Mouse (Mus musculus) urinary bladder, postnatal 10 days (tissue): ENCODE results near the gene Ces2f.
"Not testable (repeated sequence)": the region's sequence is repeated elsewhere in the genome, so short reads cannot be mapped to it uniquely, and the experiment has no call there.

Experiments used
- DNase-seq: peaks from one replicate; pipeline ENCODE4 v3.0.0; 2022; ENCODE audit warnings: low spot score

The Ces2f gene

DNA sequence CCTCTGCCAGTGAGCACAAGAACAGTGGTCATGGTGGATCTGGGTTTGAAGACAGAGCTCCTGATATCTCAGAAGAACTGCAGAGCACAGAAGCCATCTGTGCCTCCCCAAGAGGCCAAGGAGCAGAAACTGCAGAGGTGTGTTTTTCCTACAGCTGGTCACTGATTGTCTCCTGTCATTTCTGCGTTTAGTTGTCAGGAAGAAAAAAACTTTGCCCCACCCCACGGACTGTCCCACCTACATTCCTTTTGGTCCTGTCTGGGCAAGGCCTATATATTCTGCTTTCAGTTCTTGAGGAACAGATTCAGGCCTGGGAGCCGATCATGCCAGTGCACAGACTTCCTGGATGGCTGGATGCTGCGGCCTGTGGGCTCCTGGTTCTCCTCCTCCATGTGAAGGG is at the start of gene Ces2f:
Gene Ces2f (plus strand): TSS at position 301 of the 400 bp plus-strand sequence.
- no peak for DNase-seq

DNA sequence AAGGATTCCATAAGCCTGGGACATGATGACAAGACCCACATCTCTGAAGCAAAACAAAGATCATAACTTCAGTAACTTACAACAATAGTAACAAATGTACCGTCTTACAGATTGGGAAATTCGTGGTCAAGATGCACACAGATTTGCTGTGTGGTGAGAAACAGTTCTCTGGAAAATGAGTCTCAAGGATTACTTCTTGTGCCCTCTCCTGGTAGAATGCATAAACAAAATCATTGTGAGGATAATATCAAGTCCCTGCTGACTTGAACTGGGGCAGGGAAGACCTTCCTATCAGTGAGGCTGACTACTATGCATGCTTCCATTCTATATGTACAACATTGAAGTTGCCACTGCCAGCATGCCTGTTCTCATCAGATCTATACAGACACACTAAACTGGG is 45.4 kb upstream of the Ces2f start:
- no peak for DNase-seq

DNA sequence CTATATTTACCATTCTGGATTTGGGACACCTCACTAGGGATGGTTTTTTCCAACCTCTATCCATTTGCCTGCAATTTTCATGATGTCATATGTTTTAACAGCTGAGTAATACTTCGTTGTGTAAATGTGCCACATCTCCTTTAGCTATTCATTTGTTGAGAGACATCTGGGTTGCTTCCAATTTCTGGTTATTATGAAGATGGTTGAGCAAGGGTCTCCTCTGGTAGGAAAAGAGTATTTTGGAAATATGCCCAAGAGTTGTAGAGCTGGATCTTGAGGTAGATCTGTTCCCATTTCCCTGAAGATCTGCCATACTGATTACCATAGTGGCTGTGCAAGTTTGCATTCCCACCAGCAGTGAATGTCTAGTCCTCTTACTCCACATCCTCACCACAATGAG is 40.0 kb upstream of the Ces2f start:
- no peak for DNase-seq

DNA sequence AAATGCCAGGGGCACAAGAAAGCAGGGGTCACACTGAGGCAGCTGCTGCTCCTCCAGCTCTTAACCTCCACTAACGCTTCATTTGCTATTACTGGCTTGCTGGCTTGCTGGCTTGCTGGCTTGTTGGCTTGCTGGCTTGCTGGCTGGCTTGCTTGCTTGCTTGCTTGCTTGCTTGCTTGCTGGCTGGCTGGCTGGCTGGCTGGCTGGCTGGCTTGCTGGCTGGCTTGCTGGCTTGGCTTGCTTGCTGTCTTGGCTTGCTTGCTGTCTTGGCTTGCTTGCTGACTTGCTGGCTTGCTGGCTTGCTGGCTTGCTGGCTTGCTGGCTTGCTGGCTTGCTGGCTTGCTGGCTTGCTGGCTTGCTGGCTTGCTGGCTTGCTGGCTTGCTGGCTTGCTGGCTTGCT is 38.1 kb upstream of the Ces2f start:
- DNase-seq = not testable (repeated sequence)

DNA sequence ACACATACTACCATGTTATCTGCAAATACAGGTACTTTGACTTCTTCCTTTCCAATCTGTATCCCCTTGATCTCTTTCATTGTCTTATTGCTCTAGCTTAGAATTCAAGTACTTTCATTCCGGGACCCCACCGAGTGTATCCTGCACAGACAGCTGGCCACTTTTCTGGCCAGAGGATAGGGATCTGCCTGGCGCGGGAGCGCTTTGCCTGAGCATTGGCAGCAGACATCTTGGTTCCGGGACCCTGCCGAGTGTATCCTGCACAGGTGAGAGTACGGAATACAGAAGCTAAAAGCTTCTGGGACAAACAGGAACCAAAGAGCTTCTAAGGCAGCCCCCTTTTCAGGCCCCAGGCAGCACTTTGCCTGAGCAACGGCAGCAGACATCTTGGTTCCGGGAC is 37.5 kb upstream of the Ces2f start:
- DNase-seq = not testable (repeated sequence)

DNA sequence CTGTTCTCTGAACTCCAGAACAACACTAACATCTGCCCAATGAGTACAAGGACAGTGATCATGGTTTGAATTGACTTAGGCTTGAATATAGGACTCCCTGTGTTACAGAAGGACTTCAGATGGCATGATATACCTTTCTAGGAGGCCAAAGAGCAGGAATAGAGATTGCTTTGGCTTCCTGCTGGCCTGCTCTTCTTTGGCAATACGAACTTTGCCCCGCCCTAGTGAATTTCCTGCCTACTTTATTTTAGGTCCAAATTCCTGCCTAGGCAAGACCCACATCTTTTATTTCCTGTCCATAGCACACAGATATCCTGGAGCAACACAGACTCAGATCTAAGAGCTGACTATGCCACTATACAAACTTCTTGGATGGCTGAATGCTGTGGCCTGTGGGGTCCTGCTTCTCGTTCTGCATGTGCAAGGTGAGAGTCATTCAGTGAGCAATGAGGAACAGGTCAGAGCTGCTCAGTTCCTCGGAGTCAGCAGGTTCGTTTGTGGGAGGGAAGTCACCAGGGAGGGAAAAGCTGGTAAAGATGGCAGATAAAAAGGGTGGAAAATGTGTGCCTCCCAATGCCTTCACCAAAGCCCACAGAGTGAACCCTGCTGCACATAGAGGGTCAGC is 21.1 kb upstream of the Ces2f start, which contains the start of gene Ces2e:
Gene Ces2e (plus strand): TSS at position 289 of the 625 bp plus-strand sequence.
- no peak for DNase-seq

- no peak for DNase-seq
These were observed 19.9 kb upstream of the Ces2f start for GRCm38 (mm10) chr8:104927301-104927700.

- no peak for DNase-seq
These were observed 2.5 kb upstream of the Ces2f start for GRCm38 (mm10) chr8:104944665-104945064.

- no peak for DNase-seq
These were observed 1.9 kb downstream of the Ces2f start for GRCm38 (mm10) chr8:104949031-104949430.

- DNase-seq = no peak
These were observed 14.4 kb downstream of the Ces2f start, which contains the start of gene Ces2g for GRCm38 (mm10) chr8:104961537-104961961. Gene Ces2g, plus strand, starts transcription at chr8:104961718.

- DNase-seq = no peak
These were observed 15.2 kb downstream of the Ces2f start for GRCm38 (mm10) chr8:104962229-104962901.

DNA sequence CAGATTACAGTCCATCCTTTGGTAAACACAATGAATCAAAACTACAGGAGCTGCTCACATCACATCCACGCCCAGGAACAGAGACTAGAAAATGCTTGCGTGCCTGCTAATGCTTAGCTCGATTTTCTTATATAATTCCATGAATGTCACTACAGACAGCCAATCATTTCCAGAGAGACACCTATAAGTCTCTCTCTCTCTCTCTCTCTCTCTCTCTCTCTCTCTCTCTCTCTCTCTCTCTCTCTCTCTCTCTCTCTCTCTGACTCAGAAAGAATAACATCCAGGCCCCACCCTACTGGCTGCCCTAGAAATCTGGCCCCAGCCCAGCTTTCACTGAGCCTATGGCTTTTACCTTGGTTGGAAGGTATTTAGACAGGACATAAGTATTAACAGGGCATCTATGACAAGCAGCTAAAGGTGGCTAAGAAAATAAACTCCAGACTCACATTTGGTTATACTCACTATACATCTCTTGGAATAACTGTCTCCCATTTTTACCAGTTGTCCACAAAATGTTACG is 16.3 kb downstream of the Ces2f start:
- DNase-seq = no peak

- DNase-seq = no peak
These were observed 37.0 kb downstream of the Ces2f start for GRCm38 (mm10) chr8:104984126-104984525.

DNA sequence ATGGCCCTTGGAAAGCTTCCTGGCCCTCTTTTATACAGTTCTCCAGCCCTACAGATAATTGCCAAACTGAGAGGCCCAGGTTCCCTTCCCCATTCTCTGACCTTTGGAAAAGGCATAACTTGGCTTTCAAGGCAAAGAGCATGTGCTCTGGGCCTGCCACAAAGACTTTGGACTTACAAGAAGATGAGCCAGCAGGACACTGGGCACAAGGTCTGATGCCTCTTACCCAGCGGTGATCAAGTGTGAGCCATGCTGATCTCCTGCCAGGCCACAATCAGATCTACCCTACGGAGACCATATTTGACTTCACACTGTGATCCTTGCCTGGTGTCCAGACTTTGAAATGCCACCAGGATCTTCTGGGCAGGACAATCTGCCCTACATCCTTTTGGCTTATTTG is 37.8 kb downstream of the Ces2f start:
- DNase-seq = no peak

DNA sequence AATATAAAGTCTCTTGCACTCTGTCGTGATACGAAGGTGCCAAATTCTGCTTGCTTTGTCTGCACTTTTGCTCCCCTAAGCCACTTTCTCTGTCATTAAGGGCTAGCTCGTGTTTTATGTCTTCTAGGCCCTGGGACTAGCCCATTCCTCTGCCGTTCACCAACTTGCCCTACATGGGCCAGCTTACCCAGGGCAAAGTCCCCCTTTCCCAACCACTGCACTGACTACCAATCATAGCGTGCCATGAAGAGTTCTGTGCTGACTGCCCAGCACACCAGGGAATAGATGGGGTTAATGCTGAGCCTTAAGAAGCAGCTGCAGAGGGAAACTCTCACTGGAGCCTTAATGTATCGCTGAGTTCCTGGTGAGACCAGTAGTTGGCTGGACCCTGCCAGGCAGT is 51.0 kb downstream of the Ces2f start:
- DNase-seq = no peak

DNA sequence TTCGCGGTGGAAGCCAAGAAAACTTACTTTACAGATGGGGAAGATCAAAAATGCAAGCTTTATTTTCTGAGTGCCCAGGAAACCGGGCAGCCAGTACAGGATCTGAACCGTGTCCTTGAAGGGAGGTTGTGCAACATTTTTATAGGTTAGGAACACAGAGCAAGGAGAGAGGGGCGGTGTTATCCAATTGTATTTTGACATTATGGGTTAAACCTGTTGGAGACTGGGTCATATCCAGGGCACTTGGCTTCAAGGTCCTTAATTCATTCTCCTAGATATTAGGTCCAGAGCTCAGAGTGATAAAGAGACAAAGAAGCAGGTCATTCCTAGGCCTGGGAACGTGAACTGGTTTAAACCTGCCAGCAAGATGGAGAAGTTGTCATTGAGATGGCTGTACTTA is 52.0 kb downstream of the Ces2f start:
- no peak for DNase-seq

DNA sequence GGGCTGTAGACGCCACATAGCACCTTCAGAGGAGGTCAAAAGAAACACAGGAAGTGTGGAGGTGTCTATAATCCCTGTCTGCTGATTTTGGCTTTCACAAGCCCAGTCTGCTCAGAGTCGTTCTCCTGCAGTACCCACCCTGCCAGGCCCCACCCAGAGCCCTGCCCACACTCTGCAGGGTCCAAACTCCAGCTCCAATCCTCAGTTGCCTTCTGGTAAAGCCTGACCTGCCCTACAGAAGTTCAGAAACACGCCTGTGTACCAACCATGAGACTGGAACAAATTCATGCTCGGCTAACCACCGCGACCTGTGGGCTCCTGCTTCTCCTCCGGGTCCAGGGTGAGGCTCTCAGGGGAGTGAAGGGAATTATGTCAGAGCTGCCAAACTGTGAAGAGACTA is 53.4 kb downstream of the Ces2f start, which contains the start of gene Ces2h:
Gene Ces2h (plus strand): TSS at position 268 of the 400 bp plus-strand sequence.
- DNase-seq = no peak
